Mouse (Mus musculus) liver, adult 2 months (tissue): ENCODE measurements around the gene Slitrk3.

Experiments used
- CTCF ChIP-seq: fragments of 200-500 bp; IDR thresholded peaks from 2 replicates; pipeline ENCODE4 v1.5.1; 2011; ENCODE audit warnings: low read depth, low read length, control low read depth
- POLR2A ChIP-seq: fragments of 200-500 bp; IDR thresholded peaks from 2 replicates; pipeline ENCODE4 v1.6.1; 2011; ENCODE audit warnings: low read length, control low read depth; ENCODE audit not compliant: insufficient read depth; ENCODE audit errors: extremely low read depth

- no peak for TF ChIP-seq CTCF
- no peak for TF ChIP-seq POLR2A
Measured at GRCm38 (mm10) chr3:73053451-73053931, 4.1 kb downstream of the Slitrk3 start.
